Mouse (Mus musculus) CH12.LX (cell line): ENCODE results near the gene Aplp2. TPM values are rescaled to one million over a fixed set of nuclear protein-coding genes. Genes with fewer than 3 reads are reported as not detected.

Source experiments
- DNase-seq: peaks from one replicate; pipeline ENCODE4 v3.0.0-alpha.2; 2013; ENCODE audit errors: extremely low read depth
- H3K27ac ChIP-seq: 2 replicates; pipeline ENCODE4 v1.5.1; 2012; ENCODE audit warnings: low read depth, mild to moderate bottlenecking, control low read depth, moderate library complexity; ENCODE audit not compliant: insufficient read depth
- H3K27me3 ChIP-seq: replicated peaks from 2 replicates; pipeline ENCODE3; 2012; ENCODE audit warnings: inconsistent platforms
- H3K36me3 ChIP-seq, 2 experiments: replicated peaks in 1 of 2; 2 replicates each; pipeline versions ENCODE3 to v1.6.1; 2012; ENCODE audit warnings: inconsistent platforms in 1 of 2, low read length in 1 of 2, mild to moderate bottlenecking in 1 of 2, mixed read lengths in 1 of 2, moderate library complexity in 1 of 2; ENCODE audit not compliant: control insufficient read depth in 1 of 2, insufficient read depth in 1 of 2
- H3K4me1 ChIP-seq, 2 experiments: 2 replicates each; pipeline ENCODE4 v1.6.1; 2012; ENCODE audit warnings: inconsistent platforms in 1 of 2, moderate library complexity in 1 of 2; ENCODE audit not compliant: insufficient read depth in 2 of 2, control insufficient read depth in 1 of 2
- H3K4me2 ChIP-seq: 2 replicates; pipeline ENCODE4 v1.6.1; 2012; ENCODE audit warnings: low read depth, mild to moderate bottlenecking, control low read depth; ENCODE audit not compliant: poor library complexity, insufficient read depth, severe bottlenecking
- H3K4me3 ChIP-seq, 3 experiments: fragments of 150-350 bp in 1 of 3; sonication (generic) in 1 of 3; replicated peaks in 1 of 3; 2 replicates each; pipeline versions ENCODE3 to v1.5.1; 2011 to 2012; ENCODE audit warnings: low read depth in 2 of 3, low read length in 2 of 3, mild to moderate bottlenecking in 2 of 3, moderate library complexity in 2 of 3, control low read depth in 1 of 3, improper control_type of control experiment in 1 of 3, inconsistent platforms in 1 of 3, mixed read lengths in 1 of 3; ENCODE audit not compliant: poor library complexity in 1 of 3
- H3K79me2 ChIP-seq: replicated peaks from 2 replicates; pipeline ENCODE4 v1.6.1; 2012; ENCODE audit warnings: mild to moderate bottlenecking, moderate library complexity; ENCODE audit not compliant: control insufficient read depth, poor library complexity, insufficient read depth, severe bottlenecking; ENCODE audit errors: extremely low read depth
- H3K9ac ChIP-seq: 2 replicates; pipeline ENCODE4 v1.6.1; 2012; ENCODE audit warnings: low read depth, mild to moderate bottlenecking, control low read depth, moderate library complexity; ENCODE audit not compliant: insufficient read depth
- H3K9me3 ChIP-seq: replicated peaks from 2 replicates; pipeline ENCODE3; 2012; ENCODE audit warnings: low read length, inconsistent platforms, mixed read lengths
- CHD2 ChIP-seq: IDR thresholded peaks from 2 replicates; pipeline ENCODE4 v1.6.1; 2011; ENCODE audit warnings: low read length, improper control_type of control experiment
- ELF1 ChIP-seq: IDR thresholded peaks from 2 replicates; pipeline ENCODE4 v1.6.1; 2014; ENCODE audit warnings: low read depth, mild to moderate bottlenecking, inconsistent platforms, low read length, improper control_type of control experiment
- ETS1 ChIP-seq: conservative IDR thresholded peaks from 2 replicates; pipeline ENCODE4 v1.6.1; 2012; ENCODE audit warnings: low read depth, mild to moderate bottlenecking, inconsistent platforms, low read length, improper control_type of control experiment, moderate library complexity
- IRF4 ChIP-seq: IDR thresholded peaks from 2 replicates; pipeline ENCODE4 v1.6.1; 2014; ENCODE audit warnings: low read depth, mild to moderate bottlenecking, inconsistent platforms, low read length, improper control_type of control experiment
- JUN ChIP-seq: IDR thresholded peaks from 2 replicates; pipeline ENCODE4 v1.6.1; 2011; ENCODE audit warnings: low read depth, mild to moderate bottlenecking, low read length, improper control_type of control experiment, moderate library complexity; ENCODE audit not compliant: insufficient read depth
- JUND ChIP-seq: conservative IDR thresholded peaks from 2 replicates; pipeline ENCODE4 v1.6.1; 2011; ENCODE audit warnings: low read depth, low read length, improper control_type of control experiment
- MAX ChIP-seq: IDR thresholded peaks from 2 replicates; pipeline ENCODE4 v1.6.1; 2011; ENCODE audit warnings: low read length, improper control_type of control experiment
- MEF2A ChIP-seq: IDR thresholded peaks from 2 replicates; pipeline ENCODE4 v1.6.1; 2014; ENCODE audit warnings: low read depth, mild to moderate bottlenecking, inconsistent platforms, low read length, improper control_type of control experiment, borderline replicate concordance
- MXI1 ChIP-seq: IDR thresholded peaks from 2 replicates; pipeline ENCODE4 v1.6.1; 2011; ENCODE audit warnings: mild to moderate bottlenecking, low read depth, low read length, improper control_type of control experiment
- PAX5 ChIP-seq: IDR thresholded peaks from 2 replicates; pipeline ENCODE4 v1.6.1; 2012; ENCODE audit warnings: low read length, inconsistent platforms, mixed read lengths
- RCOR1 ChIP-seq: conservative IDR thresholded peaks from 2 replicates; pipeline ENCODE4 v1.6.1; 2012; ENCODE audit warnings: low read depth, mild to moderate bottlenecking, inconsistent platforms, low read length, improper control_type of control experiment
- SIN3A ChIP-seq: IDR thresholded peaks from 2 replicates; pipeline ENCODE4 v1.6.1; 2012; ENCODE audit warnings: low read length, improper control_type of control experiment, inconsistent platforms
- SMC3 ChIP-seq: IDR thresholded peaks from 2 replicates; pipeline ENCODE4 v1.6.1; 2011; ENCODE audit warnings: low read depth, low read length, improper control_type of control experiment
- TBP ChIP-seq: conservative IDR thresholded peaks from 2 replicates; pipeline ENCODE4 v1.6.1; 2011; ENCODE audit warnings: low read depth, low read length, improper control_type of control experiment
- ZMIZ1 ChIP-seq: IDR thresholded peaks from 2 replicates; pipeline ENCODE4 v1.6.1; 2012; ENCODE audit warnings: low read depth, mild to moderate bottlenecking, inconsistent platforms, low read length, improper control_type of control experiment
- dilution Hi-C: fragments of 300-500 bp; cut with MboI; formaldehyde crosslinking; loops from 2 replicates; pipeline ENCODE4 v1.14.3; 2020; ENCODE audit warnings: low sequenced_read_pairs; ENCODE audit not compliant: extremely low pct_unique_long_range_greater_than_20kb, extremely low pct_ligation_motif_present
- in situ Hi-C: fragments of 300-500 bp; cut with MboI; formaldehyde crosslinking; loops from 3 replicates; pipeline ENCODE4 v1.14.3; 2019; ENCODE audit warnings: low sequenced_read_pairs, low pct_ligation_motif_present, low pct_unique_long_range_greater_than_20kb, mixed read lengths
- polyA plus RNA-seq: library from polyadenylated mRNA; unstranded; fragments of >175 nt; gene quantifications from 2 replicates; pipeline ENCODE4 v1.2.1, GENCODE M21; 2012; ENCODE audit warnings: low read depth; ENCODE audit not compliant: insufficient read length
- total RNA-seq, 2 experiments: library from RNA; depleted of rRNA; stranded (reverse); fragments of 300-350 nt in 1 of 2; fragments of >200 nt in 1 of 2; gene quantifications; 2 replicates each; pipeline ENCODE4 v1.2.3; 2012 to 2014

The Aplp2 gene
- total and polyA plus RNA-seq, 3 experiments: 30.4 to 52.7 (median 44.3) TPM

- in situ Hi-C loops: no loop called here
- no peaks in the 10 kb centered on the region for H3K9me3 ChIP-seq
- no peaks in the 10 kb centered on the region for H3K79me2 ChIP-seq
- no peak overlapping the region for H3K9ac ChIP-seq
- no peak for DNase-seq
- no peak overlapping the region for H3K4me2 ChIP-seq
- TF ChIP-seq MXI1: no peak
- H3K27me3 ChIP-seq: no peaks in the 10 kb centered on the region
- no peak overlapping the region for H3K4me3 ChIP-seq
- H3K4me1 ChIP-seq: peaks cover 2 to 12% of the 10 kb centered on the region in 2 experiments; a peak in 3 of 4 replicates
- dilution Hi-C loops: no loop called here
- H3K36me3 ChIP-seq: no peaks in the 10 kb centered on the region
- no peak overlapping the region for H3K27ac ChIP-seq
These were observed 29.6 kb upstream of the Aplp2 start for GRCm38 (mm10) chr9:31241208-31241699.

DNA sequence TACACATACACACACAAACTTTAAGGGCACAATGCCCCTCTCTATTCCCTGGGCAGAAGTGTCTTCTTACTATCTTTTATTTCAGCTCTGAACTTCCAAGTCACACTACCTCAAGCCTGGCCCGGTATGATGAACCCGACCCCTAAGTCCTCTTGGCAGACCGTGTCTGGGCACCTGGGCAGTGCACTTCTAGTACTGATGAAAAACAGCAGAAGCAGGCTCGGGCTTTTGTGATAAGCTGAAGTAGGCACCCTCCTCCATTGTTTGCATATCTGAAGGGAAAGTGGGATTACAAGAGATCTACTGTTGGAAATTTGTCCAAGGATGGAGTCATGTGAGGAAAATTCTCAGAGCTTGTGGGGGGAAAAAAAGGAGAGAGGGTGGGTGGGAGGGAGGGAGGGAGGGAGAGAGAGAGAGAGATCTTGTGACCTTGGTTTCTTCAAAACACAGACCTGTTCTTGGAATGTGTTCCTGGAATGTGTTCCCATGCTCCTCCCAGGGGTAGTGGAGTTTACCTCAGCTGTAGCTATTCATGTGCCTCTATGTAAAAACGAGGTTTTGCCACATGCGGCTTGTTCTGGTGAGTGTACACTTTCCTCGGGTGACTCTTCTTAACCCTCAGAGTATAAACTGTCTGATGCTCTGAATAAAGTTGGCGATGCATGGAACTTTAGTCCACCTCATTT, 29.1 kb upstream of the Aplp2 start:
- Histone ChIP-seq H3K79me2 (no peaks in the 10 kb centered on the region), H3K9me3 (no peaks in the 10 kb centered on the region), H3K36me3 (no peaks in the 10 kb centered on the region), H3K4me2 (no peak overlapping the region), H3K4me1 (peaks cover 2 to 12% of the 10 kb centered on the region in 2 experiments; a peak in 3 of 4 replicates), H3K9ac (no peak overlapping the region), H3K27me3 (peaks cover 2% of the 10 kb centered on the region), H3K27ac (no peak overlapping the region), H3K4me3 (no peak overlapping the region)
- DNase-seq: no peak
- in situ Hi-C loops (no loop called here), dilution Hi-C loops (no loop called here)
- TF ChIP-seq ELF1 (no peak), IRF4 (no peak), MAX (no peak), SIN3A (no peak), JUND (no peak), MXI1 (no peak), ZMIZ1 (no peak)

DNA sequence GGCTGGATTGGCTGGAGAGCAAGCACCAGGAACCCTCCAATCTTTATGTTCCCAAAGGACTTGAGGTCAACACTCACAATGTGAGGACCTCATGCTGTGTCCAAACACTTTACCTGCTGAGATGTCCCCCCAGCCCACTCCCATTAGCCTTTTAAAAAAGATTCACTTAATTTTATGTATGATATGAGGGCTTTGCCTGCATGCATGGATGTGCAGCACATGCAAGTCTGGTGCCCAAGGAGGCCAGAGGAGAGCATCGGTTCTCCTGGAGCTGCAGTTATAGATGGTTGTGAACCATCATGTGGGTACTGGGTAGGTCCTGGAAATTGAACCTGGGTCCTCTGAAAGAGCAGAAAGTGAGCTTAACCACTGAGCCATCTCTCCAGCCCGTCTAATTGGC, 27.9 kb upstream of the Aplp2 start:
- dilution Hi-C loops: no loop called here
- H3K9me3 ChIP-seq: no peaks in the 10 kb centered on the region
- no peak overlapping the region for H3K27ac ChIP-seq
- no peaks in the 10 kb centered on the region for H3K79me2 ChIP-seq
- peaks cover 2% of the 10 kb centered on the region for H3K27me3 ChIP-seq
- H3K36me3 ChIP-seq: no peaks in the 10 kb centered on the region
- DNase-seq: no peak
- H3K9ac ChIP-seq: no peak overlapping the region
- no peak overlapping the region for H3K4me3 ChIP-seq
- H3K4me1 ChIP-seq: peaks cover 2 to 12% of the 10 kb centered on the region in 2 experiments; a peak in 3 of 4 replicates
- H3K4me2 ChIP-seq: no peak overlapping the region
- TF ChIP-seq ETS1: no peak
- no peak for TF ChIP-seq MEF2A
- TF ChIP-seq TBP: no peak
- no peak for TF ChIP-seq MXI1
- no peak for TF ChIP-seq PAX5
- TF ChIP-seq SMC3: no peak
- TF ChIP-seq CHD2: no peak
- TF ChIP-seq ELF1: no peak
- no peak for TF ChIP-seq JUN
- no peak for TF ChIP-seq RCOR1
- in situ Hi-C loops: no loop called here
